Mouse (Mus musculus): ENCODE data around the gene Tnnt3. TPM values are rescaled to one million over a fixed set of nuclear protein-coding genes. Genes with fewer than 3 reads are reported as not detected.

The Tnnt3 gene
- polyA plus RNA-seq, 1 experiment from 2014 or later, result 1.5 TPM

DNA sequence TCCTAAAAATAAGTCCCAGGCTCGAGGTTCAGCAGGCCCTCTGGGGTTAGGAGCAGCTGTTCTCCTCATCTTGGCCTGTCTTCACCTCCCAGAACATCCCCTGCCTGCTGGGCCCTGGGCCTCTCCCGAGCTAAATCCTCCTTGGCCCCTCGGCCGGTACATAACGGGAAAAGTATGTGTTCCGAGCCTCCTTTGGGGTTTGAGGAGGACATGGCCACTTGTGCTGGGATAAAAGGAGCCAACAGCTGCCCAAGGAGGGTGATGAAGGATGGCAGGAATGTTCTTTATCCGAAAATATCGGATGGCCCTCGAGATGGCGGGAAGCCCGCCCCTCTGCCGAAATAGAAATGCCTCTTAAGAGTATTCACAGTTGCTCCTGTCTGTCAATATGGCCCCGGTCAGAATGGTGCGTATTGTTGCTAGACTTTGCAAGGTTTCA lies 52.3 kb downstream of the Tnnt3 start:
- H3K4me3 ChIP-seq (ENCODE audit: low read depth, low read length), result no peak overlapping the region
- H3K9me3 ChIP-seq (ENCODE audit: low read length), result no peaks in the 10 kb centered on the region
- H3K4me2 ChIP-seq (replicated peaks; ENCODE audit: low read depth, low read length), result no peak overlapping the region
- no peak overlapping the region for H3K27ac ChIP-seq (ENCODE audit: low read length)
- H3K27me3 ChIP-seq (replicated peaks; ENCODE audit: insufficient read depth, low read length), result no peaks in the 10 kb centered on the region
- peaks cover 9% of the 10 kb centered on the region; the same call in 1 of the 2 replicates for H3K4me1 ChIP-seq (ENCODE audit: insufficient read depth, low read depth, low read length)
- H3K36me3 ChIP-seq (ENCODE audit: insufficient read depth, low read length), result no peaks in the 10 kb centered on the region
- 64% methylated on average over 14 of the region's 14 CpGs for WGBS
- no peak for TF ChIP-seq EP300 (IDR thresholded peaks at IDR 0.05)
- no peak for TF ChIP-seq CTCF (IDR thresholded peaks at IDR 0.05)
- DNase-seq (ENCODE audit: low spot score) (no peak), ATAC-seq (no peak)
- no peak overlapping the region for H3K9ac ChIP-seq (replicated peaks; ENCODE audit: low read depth)

DNA sequence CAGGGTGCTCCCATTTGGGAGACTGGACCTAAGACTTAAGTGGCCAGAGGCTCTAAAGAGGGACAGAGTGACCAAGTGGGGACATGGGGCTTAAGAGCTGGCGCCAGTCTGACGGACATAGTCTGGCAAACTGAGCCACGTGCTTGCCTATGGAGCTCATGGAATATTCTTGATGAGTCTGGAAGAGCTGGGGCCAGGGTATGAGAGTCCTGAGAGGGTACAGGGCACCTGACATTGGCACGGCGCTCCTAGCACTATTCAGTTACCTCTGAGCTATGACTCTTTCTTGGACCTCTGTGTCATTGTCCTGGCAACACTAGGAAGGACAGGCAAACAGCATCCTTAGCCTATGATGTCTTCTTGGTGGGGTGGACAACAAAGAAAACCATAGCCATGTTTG lies 53.1 kb downstream of the Tnnt3 start:
- DNase-seq (ENCODE audit: low spot score), result no peak
- no peak overlapping the region for H3K4me2 ChIP-seq (replicated peaks; ENCODE audit: low read depth, low read length)

DNA sequence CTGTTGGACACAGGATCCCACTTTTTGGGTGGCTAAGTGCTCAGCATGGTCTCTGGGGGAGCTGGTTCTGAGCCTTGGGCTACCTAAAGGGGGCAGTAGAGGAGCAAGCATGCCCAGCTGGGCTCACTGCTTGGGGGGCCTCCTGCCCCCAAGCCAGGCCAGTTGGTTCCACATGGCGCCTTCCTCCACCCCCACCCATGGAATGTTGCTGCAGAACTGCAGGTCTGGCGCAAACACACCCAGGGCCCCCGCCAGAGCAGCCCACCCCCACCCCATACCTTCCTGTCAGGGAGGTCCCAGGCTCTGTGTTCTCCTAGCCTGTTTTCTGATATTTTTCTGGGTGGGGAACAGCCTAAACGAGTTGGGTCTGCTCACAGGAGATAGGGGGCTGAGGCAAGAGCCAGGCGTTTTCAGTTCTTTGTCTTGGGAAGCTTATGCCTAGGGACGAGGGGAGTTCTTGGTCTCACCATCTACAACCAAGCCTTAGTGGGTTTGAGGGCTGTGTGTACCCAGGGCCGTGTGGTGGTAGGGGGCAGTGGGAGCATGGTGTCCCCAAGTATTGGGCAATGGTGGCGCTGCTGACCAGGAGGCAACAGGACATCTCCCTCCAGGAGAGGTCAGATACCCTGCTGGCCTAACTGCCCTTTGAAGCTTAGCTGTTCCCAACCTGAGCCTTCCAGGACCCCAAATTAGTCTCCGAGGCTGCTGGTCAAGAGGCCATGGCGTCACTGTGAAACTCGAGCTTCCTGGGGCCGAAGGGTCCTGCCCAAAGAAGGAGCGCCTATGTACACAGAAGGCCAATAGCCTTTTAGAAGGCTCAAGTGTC lies 54.2 kb downstream of the Tnnt3 start:
- Histone ChIP-seq H3K4me2 (replicated peaks; ENCODE audit: low read depth, low read length) (no peak overlapping the region), H3K4me3 (ENCODE audit: low read depth, low read length) (no peak overlapping the region), H3K27me3 (replicated peaks; ENCODE audit: insufficient read depth, low read length) (no peaks in the 10 kb centered on the region), H3K9ac (replicated peaks; ENCODE audit: low read depth) (no peak overlapping the region), H3K27ac (ENCODE audit: low read length) (no peak overlapping the region), H3K4me1 (ENCODE audit: insufficient read depth, low read depth, low read length) (peaks cover 9% of the 10 kb centered on the region; the same call in 1 of the 2 replicates), H3K36me3 (ENCODE audit: insufficient read depth, low read length) (no peaks in the 10 kb centered on the region), H3K9me3 (ENCODE audit: low read length) (no peaks in the 10 kb centered on the region)
- 0 out of 2 replicates have a peak, but pooled peaks have one; percentile 25 for ATAC-seq
- TF ChIP-seq EP300 (IDR thresholded peaks at IDR 0.05), result no peak
- peak; percentile 29; the same call in 1 of the 2 replicates for TF ChIP-seq CTCF (IDR thresholded peaks at IDR 0.05)
- 43% methylated on average over 13 of the region's 13 CpGs for WGBS
- DNase-seq (ENCODE audit: low spot score), result peak; percentile 19

More for the DNA sequence above, 53.1 kb downstream of the Tnnt3 start:
- Histone ChIP-seq H3K4me1 (ENCODE audit: insufficient read depth, low read depth, low read length) (peaks cover 9% of the 10 kb centered on the region; the same call in 1 of the 2 replicates), H3K27ac (ENCODE audit: low read length) (no peak overlapping the region), H3K27me3 (replicated peaks; ENCODE audit: insufficient read depth, low read length) (no peaks in the 10 kb centered on the region), H3K9me3 (ENCODE audit: low read length) (no peaks in the 10 kb centered on the region), H3K4me3 (ENCODE audit: low read depth, low read length) (no peak overlapping the region), H3K9ac (replicated peaks; ENCODE audit: low read depth) (no peak overlapping the region), H3K36me3 (ENCODE audit: insufficient read depth, low read length) (no peaks in the 10 kb centered on the region)
- 90% methylated on average over 5 of the region's 5 CpGs for WGBS
- no peak for ATAC-seq
- TF ChIP-seq CTCF (IDR thresholded peaks at IDR 0.05) (no peak), EP300 (IDR thresholded peaks at IDR 0.05) (no peak)

- Histone ChIP-seq H3K9ac (replicated peaks; ENCODE audit: low read depth) (no peak overlapping the region), H3K27ac (ENCODE audit: low read length) (no peak overlapping the region), H3K36me3 (ENCODE audit: insufficient read depth, low read length) (no peaks in the 10 kb centered on the region), H3K27me3 (replicated peaks; ENCODE audit: insufficient read depth, low read length) (no peaks in the 10 kb centered on the region), H3K4me1 (ENCODE audit: insufficient read depth, low read depth, low read length) (peaks cover 9% of the 10 kb centered on the region; the same call in 1 of the 2 replicates), H3K9me3 (ENCODE audit: low read length) (no peaks in the 10 kb centered on the region), H3K4me3 (ENCODE audit: low read depth, low read length) (no peak overlapping the region), H3K4me2 (replicated peaks; ENCODE audit: low read depth, low read length) (no peak overlapping the region)
- TF ChIP-seq CTCF (IDR thresholded peaks at IDR 0.05) (no peak), EP300 (IDR thresholded peaks at IDR 0.05) (no peak)
- ATAC-seq (peak; percentile 16; the same call in 1 of the 2 replicates), DNase-seq (ENCODE audit: low spot score) (no peak)
- WGBS, result 38% methylated on average over 11 of the region's 11 CpGs
Measured at GRCm38 (mm10) chr7:142553417-142554335, 55.0 kb downstream of the Tnnt3 start.

- no peak for ATAC-seq
Measured at GRCm38 (mm10) chr7:142554625-142555024, 56.0 kb downstream of the Tnnt3 start.

More at GRCm38 (mm10) chr7:142554625-142555024, 56.0 kb downstream of the Tnnt3 start:
- Histone ChIP-seq H3K4me1 (ENCODE audit: insufficient read depth, low read depth, low read length) (peaks cover 9% of the 10 kb centered on the region; the same call in 1 of the 2 replicates), H3K27me3 (replicated peaks; ENCODE audit: insufficient read depth, low read length) (no peaks in the 10 kb centered on the region), H3K36me3 (ENCODE audit: insufficient read depth, low read length) (no peaks in the 10 kb centered on the region), H3K27ac (ENCODE audit: low read length) (no peak overlapping the region), H3K4me3 (ENCODE audit: low read depth, low read length) (no peak overlapping the region), H3K9me3 (ENCODE audit: low read length) (no peaks in the 10 kb centered on the region), H3K4me2 (replicated peaks; ENCODE audit: low read depth, low read length) (no peak overlapping the region), H3K9ac (replicated peaks; ENCODE audit: low read depth) (no peak overlapping the region)
- WGBS, result 22% methylated on average over 1 of the region's 1 CpGs
- TF ChIP-seq CTCF (IDR thresholded peaks at IDR 0.05), result no peak
- no peak for TF ChIP-seq EP300 (IDR thresholded peaks at IDR 0.05)
- DNase-seq (ENCODE audit: low spot score), result peak; percentile 31
